Mouse (Mus musculus): ENCODE data around the gene Mettl8. TPM values are rescaled to one million over a fixed set of nuclear protein-coding genes. Genes with fewer than 3 reads are reported as not detected.

Gene Mettl8
- polyA plus RNA-seq, 1 experiment, result 18.9 TPM

GRCm38 (mm10) chr2:71039522-71040121 lies 15.8 kb downstream of the Mettl8 start:
- Histone ChIP-seq H3K36me3 (ENCODE audit: control insufficient read depth, insufficient read depth, low read length) (no peaks in the 10 kb centered on the region), H3K27me3 (ENCODE audit: control insufficient read depth, insufficient read depth, low read length) (no peaks in the 10 kb centered on the region), H3K4me3 (ENCODE audit: control insufficient read depth, insufficient read depth, low read length) (no peak overlapping the region), H3K4me1 (replicated peaks; ENCODE audit: control insufficient read depth, insufficient read depth, low read length) (peaks cover 37% of the 10 kb centered on the region), H3K27ac (ENCODE audit: control insufficient read depth, insufficient read depth, low read length) (no peak overlapping the region)
- DNase-seq, result peak; percentile 59
- no peak for TF ChIP-seq POLR2A (IDR thresholded peaks at IDR 0.05; ENCODE audit: control insufficient read depth, extremely low read depth, insufficient read depth, low read length, poor library complexity)
- TF ChIP-seq CTCF (IDR thresholded peaks at IDR 0.05; ENCODE audit: borderline replicate concordance, control insufficient read depth, extremely low read depth, insufficient read depth, low read length, poor library complexity), result 0 out of 2 replicates have a peak, but pooled peaks have one; percentile 34
- 73% methylated on average over 11 of the region's 11 CpGs for WGBS

GRCm38 (mm10) chr2:71037447-71037846 lies 17.9 kb downstream of the Mettl8 start:
- TF ChIP-seq POLR2A (IDR thresholded peaks at IDR 0.05; ENCODE audit: control insufficient read depth, extremely low read depth, insufficient read depth, low read length, poor library complexity) (no peak), CTCF (IDR thresholded peaks at IDR 0.05; ENCODE audit: borderline replicate concordance, control insufficient read depth, extremely low read depth, insufficient read depth, low read length, poor library complexity) (no peak)
- WGBS, result 80% methylated on average over 6 of the region's 6 CpGs
- H3K27me3 ChIP-seq (ENCODE audit: control insufficient read depth, insufficient read depth, low read length), result no peaks in the 10 kb centered on the region
- H3K4me1 ChIP-seq (replicated peaks; ENCODE audit: control insufficient read depth, insufficient read depth, low read length), result peaks cover 35% of the 10 kb centered on the region
- H3K27ac ChIP-seq (ENCODE audit: control insufficient read depth, insufficient read depth, low read length), result no peak overlapping the region
- DNase-seq, result no peak
- no peak overlapping the region for H3K4me3 ChIP-seq (ENCODE audit: control insufficient read depth, insufficient read depth, low read length)
- no peaks in the 10 kb centered on the region for H3K36me3 ChIP-seq (ENCODE audit: control insufficient read depth, insufficient read depth, low read length)

- no peak overlapping the region for H3K27ac ChIP-seq (ENCODE audit: control insufficient read depth, insufficient read depth, low read length)
- no peak for DNase-seq
- H3K4me3 ChIP-seq (ENCODE audit: control insufficient read depth, insufficient read depth, low read length), result no peak overlapping the region
These were observed 21.4 kb downstream of the Mettl8 start for GRCm38 (mm10) chr2:71033987-71034386.

GRCm38 (mm10) chr2:71033014-71033413 lies 22.4 kb downstream of the Mettl8 start:
- H3K27ac ChIP-seq (ENCODE audit: control insufficient read depth, insufficient read depth, low read length), result no peak overlapping the region
- 25% methylated on average over 4 of the region's 4 CpGs for WGBS
- no peak overlapping the region for H3K4me3 ChIP-seq (ENCODE audit: control insufficient read depth, insufficient read depth, low read length)
- H3K36me3 ChIP-seq (ENCODE audit: control insufficient read depth, insufficient read depth, low read length), result no peaks in the 10 kb centered on the region
- DNase-seq, result no peak
- H3K27me3 ChIP-seq (ENCODE audit: control insufficient read depth, insufficient read depth, low read length), result no peaks in the 10 kb centered on the region
- peaks cover 23% of the 10 kb centered on the region for H3K4me1 ChIP-seq (replicated peaks; ENCODE audit: control insufficient read depth, insufficient read depth, low read length)
- TF ChIP-seq CTCF (IDR thresholded peaks at IDR 0.05; ENCODE audit: borderline replicate concordance, control insufficient read depth, extremely low read depth, insufficient read depth, low read length, poor library complexity) (no peak), POLR2A (IDR thresholded peaks at IDR 0.05; ENCODE audit: control insufficient read depth, extremely low read depth, insufficient read depth, low read length, poor library complexity) (no peak)

More at GRCm38 (mm10) chr2:71033987-71034386, 21.4 kb downstream of the Mettl8 start:
- H3K27me3 ChIP-seq (ENCODE audit: control insufficient read depth, insufficient read depth, low read length), result no peaks in the 10 kb centered on the region
- no peaks in the 10 kb centered on the region for H3K36me3 ChIP-seq (ENCODE audit: control insufficient read depth, insufficient read depth, low read length)
- 86% methylated on average over 8 of the region's 8 CpGs for WGBS
- TF ChIP-seq CTCF (IDR thresholded peaks at IDR 0.05; ENCODE audit: borderline replicate concordance, control insufficient read depth, extremely low read depth, insufficient read depth, low read length, poor library complexity), result no peak
- TF ChIP-seq POLR2A (IDR thresholded peaks at IDR 0.05; ENCODE audit: control insufficient read depth, extremely low read depth, insufficient read depth, low read length, poor library complexity), result no peak
- peaks cover 23% of the 10 kb centered on the region for H3K4me1 ChIP-seq (replicated peaks; ENCODE audit: control insufficient read depth, insufficient read depth, low read length)

GRCm38 (mm10) chr2:71031973-71032794 lies 23.2 kb downstream of the Mettl8 start:
- TF ChIP-seq POLR2A (IDR thresholded peaks at IDR 0.05; ENCODE audit: control insufficient read depth, extremely low read depth, insufficient read depth, low read length, poor library complexity), result no peak
- no peak for TF ChIP-seq CTCF (IDR thresholded peaks at IDR 0.05; ENCODE audit: borderline replicate concordance, control insufficient read depth, extremely low read depth, insufficient read depth, low read length, poor library complexity)
- H3K27ac ChIP-seq (ENCODE audit: control insufficient read depth, insufficient read depth, low read length), result peak overlapping the region; percentile 52; the same call in 1 of the 2 replicates
- H3K4me3 ChIP-seq (ENCODE audit: control insufficient read depth, insufficient read depth, low read length), result no peak overlapping the region; the same call in 1 of the 2 replicates
- H3K36me3 ChIP-seq (ENCODE audit: control insufficient read depth, insufficient read depth, low read length), result no peaks in the 10 kb centered on the region
- H3K27me3 ChIP-seq (ENCODE audit: control insufficient read depth, insufficient read depth, low read length), result no peaks in the 10 kb centered on the region
- peaks cover 23% of the 10 kb centered on the region for H3K4me1 ChIP-seq (replicated peaks; ENCODE audit: control insufficient read depth, insufficient read depth, low read length)
- WGBS, result 4% methylated on average over 18 of the region's 18 CpGs
- no peak for DNase-seq

- H3K27me3 ChIP-seq (ENCODE audit: control insufficient read depth, insufficient read depth, low read length), result no peaks in the 10 kb centered on the region
- no peak overlapping the region for H3K27ac ChIP-seq (ENCODE audit: control insufficient read depth, insufficient read depth, low read length)
- no peak for DNase-seq
- H3K36me3 ChIP-seq (ENCODE audit: control insufficient read depth, insufficient read depth, low read length), result no peaks in the 10 kb centered on the region
- TF ChIP-seq POLR2A (IDR thresholded peaks at IDR 0.05; ENCODE audit: control insufficient read depth, extremely low read depth, insufficient read depth, low read length, poor library complexity), result no peak
- TF ChIP-seq CTCF (IDR thresholded peaks at IDR 0.05; ENCODE audit: borderline replicate concordance, control insufficient read depth, extremely low read depth, insufficient read depth, low read length, poor library complexity), result no peak
- 86% methylated on average over 2 of the region's 2 CpGs for WGBS
- no peak overlapping the region for H3K4me3 ChIP-seq (ENCODE audit: control insufficient read depth, insufficient read depth, low read length)
- peaks cover 25% of the 10 kb centered on the region for H3K4me1 ChIP-seq (replicated peaks; ENCODE audit: control insufficient read depth, insufficient read depth, low read length)
These were observed 24.7 kb downstream of the Mettl8 start for GRCm38 (mm10) chr2:71030663-71031062.

All from thymus, adult 2 months (tissue).